Mouse (Mus musculus): ENCODE measurements around the gene Acsf2.

The Acsf2 gene

GRCm38 (mm10) chr11:94598437-94599120 is 3.1 kb downstream of the Acsf2 start:
- DNase-seq (ENCODE audit: low spot score): no peak

GRCm38 (mm10) chr11:94597319-94597718 is 4.4 kb downstream of the Acsf2 start:
- no peak for DNase-seq (ENCODE audit: low spot score)

GRCm38 (mm10) chr11:94596311-94596852 is 5.3 kb downstream of the Acsf2 start:
- no peak for DNase-seq (ENCODE audit: low spot score)

GRCm38 (mm10) chr11:94587511-94587910 is 14.2 kb downstream of the Acsf2 start:
- DNase-seq (ENCODE audit: low spot score): no peak

DNA sequence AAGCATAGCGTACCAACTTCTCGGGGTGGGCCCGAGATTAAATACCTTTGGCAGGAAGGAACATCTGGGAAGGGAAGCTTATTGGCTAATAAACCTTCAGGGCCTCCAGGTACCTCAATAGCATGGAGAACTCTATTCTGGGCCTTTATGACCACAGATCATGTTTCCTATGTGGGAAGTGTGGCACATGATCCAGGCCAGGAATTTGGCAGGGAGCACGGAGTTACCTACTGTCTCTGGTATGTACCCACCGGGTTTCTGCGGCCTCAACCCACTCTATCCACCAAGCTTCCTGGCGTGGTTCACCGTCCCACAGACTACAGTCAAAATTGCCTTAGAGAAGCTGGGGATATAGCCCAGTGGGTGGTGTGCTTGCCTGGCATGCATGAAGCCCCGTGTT is 16.6 kb downstream of the Acsf2 start:
- no peak for DNase-seq (ENCODE audit: low spot score)

GRCm38 (mm10) chr11:94580111-94580740 is 21.4 kb downstream of the Acsf2 start:
- DNase-seq (ENCODE audit: low spot score): no peak

- no peak for DNase-seq (ENCODE audit: low spot score)
These were observed 25.3 kb downstream of the Acsf2 start for GRCm38 (mm10) chr11:94576361-94576760.

DNA sequence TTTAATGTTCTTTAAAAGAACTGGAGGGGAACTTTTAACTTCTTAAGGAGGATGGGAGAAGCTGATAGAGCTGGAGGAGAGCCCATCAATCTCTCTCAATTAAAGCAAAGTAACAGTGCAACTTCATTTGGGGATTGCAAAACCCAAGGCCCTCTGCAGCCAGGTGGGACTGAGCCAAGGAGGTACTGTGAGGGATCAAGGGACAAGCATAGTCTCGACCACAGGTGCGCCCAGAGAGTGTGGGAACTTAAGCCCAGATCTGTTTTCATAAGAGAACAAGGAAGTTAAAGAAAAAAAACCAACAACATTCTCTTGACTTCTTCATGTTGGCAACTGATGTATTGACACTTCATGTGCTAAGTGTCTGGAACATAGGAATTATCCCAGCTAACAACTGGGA is 26.6 kb downstream of the Acsf2 start:
- DNase-seq (ENCODE audit: low spot score): no peak

- no peak for DNase-seq (ENCODE audit: low spot score)
These were observed 27.1 kb downstream of the Acsf2 start for GRCm38 (mm10) chr11:94574560-94574959.

DNA sequence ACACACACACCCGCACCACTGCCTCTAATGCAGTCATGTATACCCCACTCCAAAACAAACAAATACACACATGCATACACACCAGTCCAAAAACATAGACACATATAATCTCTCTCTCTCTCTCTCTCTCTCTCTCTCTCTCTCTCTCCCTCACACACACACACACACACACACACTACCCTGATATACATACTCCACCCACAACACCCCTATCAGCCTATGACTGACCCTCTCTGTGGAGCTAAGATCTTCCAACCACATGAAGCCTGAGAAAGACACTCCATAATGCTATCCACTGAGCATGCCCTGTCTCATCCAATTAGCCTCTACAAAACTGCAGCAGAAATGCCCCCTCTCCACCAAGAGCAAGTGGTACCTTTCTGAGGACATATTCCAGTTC is 29.8 kb downstream of the Acsf2 start:
- no peak for DNase-seq (ENCODE audit: low spot score)

GRCm38 (mm10) chr11:94570612-94571011 is 31.1 kb downstream of the Acsf2 start:
- DNase-seq (ENCODE audit: low spot score): no peak

DNA sequence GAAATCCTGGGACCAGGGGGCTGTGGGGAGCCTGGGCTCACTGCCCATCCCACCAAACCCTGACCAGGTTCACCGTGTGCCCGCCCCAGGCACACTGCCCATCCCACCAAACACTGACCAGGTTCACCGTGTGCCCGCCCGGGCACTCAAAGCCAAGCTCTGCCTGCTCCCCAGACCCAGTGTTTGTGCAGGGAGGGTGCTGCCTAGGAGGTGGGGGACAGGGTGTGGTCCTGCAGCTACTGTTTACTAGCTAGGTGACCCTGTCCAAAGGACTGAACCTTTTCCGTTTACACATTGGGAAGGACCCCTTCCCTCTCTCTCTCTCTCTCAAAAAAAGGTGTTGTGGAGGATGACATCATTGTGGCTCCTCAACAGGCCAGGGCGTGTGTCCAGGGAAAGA is 34.3 kb downstream of the Acsf2 start:
- DNase-seq (ENCODE audit: low spot score): no peak

DNA sequence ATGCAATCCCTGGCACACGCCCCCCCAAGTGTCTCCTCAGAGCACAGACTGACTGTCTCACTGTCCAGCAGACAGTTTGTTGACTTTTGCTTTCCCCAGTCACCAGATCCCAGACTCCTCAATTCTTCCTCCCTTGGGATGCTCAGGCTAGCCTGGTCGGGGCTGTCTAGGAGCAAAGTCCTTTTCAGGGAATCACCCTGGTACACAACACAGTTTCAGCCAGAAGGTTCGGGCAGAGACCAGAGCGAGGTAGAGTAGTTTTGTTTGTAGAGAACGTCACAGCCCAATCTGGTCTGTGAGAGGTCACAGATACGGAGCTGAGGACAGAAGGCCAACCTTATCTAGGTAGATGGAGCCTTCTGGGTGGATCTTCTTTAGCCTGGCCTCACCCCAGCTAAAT is 35.1 kb downstream of the Acsf2 start:
- DNase-seq (ENCODE audit: low spot score): no peak

DNA sequence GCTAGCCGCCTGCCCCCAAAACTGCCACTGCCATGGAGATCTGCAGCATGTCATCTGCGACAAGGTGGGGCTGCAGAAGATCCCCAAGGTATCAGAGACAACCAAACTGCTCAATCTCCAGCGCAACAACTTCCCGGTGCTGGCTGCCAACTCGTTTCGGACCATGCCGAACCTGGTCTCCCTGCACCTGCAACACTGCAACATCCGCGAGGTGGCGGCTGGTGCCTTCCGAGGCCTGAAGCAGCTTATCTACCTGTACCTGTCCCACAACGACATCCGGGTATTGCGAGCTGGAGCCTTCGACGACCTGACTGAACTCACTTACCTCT is 36.6 kb downstream of the Acsf2 start:
- DNase-seq (ENCODE audit: low spot score): no peak

GRCm38 (mm10) chr11:94564437-94565150 is 37.1 kb downstream of the Acsf2 start, which contains the start of gene Chad:
TSS of gene Chad (plus strand) at chr11:94565047.
- peak; percentile 60 for DNase-seq (ENCODE audit: low spot score)

DNA sequence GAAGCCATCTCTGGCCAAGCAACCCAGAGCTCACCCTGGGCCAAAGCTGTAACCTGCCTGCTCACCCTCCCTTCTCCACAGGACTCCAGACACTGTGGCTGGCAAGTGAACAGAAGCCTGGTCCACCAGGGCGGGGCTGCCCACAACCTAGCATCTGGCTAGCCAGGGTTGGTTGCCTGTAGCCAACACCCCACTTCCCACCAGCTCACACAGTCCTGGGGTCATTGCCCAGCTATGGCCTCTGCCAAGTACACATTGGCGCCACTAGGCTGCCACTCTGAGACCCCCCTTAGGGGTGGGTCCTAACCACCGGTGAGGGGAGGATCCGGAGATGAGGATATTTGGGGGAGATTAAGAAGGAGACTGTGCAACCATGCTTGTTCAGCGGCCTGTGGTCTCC is 37.9 kb downstream of the Acsf2 start:
- DNase-seq (ENCODE audit: low spot score): no peak

DNA sequence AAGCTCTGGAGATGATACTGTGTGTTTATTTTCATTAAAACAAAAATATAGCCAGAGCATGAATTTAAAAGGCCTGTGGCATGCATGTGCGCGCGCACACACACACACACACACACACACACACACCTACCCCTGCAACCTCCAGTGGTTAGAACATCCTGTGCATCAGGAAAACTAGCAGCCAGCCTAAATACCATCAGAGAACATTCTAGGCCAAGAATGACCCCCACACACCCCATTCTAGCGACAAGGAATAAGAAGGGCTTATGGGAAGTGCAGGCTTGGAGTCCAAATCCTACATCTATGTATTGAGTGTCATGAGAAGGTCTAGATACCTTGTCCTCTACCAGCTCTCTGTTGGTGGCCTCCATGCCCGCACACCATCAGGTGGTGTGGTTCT is 38.3 kb downstream of the Acsf2 start:
- DNase-seq (ENCODE audit: low spot score): no peak

- no peak for DNase-seq (ENCODE audit: low spot score)
These were observed 43.4 kb downstream of the Acsf2 start for GRCm38 (mm10) chr11:94558226-94558625.

DNA sequence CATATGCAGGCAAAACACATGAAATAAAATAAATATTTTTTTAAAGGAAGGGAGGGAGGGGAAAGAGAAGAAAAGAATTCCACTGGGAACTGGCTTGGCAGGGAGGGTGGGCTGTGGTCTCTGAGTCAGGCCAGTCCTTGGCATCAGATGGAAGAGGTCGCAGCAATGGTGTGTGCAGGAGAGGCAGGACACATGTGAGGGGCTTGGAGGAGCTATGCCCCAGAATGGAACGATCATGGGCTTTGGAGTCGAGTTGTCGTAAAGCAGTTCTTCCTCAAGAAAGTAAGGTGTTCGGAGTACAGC is 51.3 kb downstream of the Acsf2 start:
- no peak for DNase-seq (ENCODE audit: low spot score)

DNA sequence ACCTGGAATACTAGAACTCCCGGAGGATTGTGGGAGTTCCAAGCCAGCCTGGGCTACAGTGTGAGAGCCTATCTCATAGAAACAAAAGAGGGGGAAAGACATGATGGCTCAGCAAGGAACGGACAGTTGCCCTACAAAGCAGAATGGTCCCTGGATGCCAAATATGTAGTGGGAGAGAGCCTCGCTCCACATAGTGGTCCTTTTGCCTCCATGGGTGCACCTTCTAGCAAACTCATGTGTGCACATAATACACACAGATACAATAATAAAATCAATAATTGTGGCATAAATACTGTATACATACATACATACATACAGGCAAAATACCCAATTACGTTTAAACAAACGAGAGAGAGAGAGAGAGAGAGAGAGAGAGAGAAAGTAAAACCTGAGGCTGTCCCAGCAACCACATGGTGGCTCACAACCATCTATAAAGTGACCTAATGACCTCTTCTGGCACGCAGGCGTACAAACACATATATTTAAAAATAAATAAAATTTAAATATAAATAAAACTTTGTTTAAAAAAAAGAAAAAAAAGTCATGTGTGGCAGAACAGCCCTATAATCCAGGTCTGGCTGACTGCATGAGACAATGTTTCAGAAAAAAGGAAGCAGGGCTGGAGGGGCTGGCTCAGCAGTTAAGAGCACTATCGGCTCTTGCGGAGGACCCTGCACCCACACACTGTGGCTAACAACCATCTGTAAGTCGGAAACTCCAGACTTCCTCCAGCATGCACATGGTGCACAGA is 51.8 kb downstream of the Acsf2 start:
- DNase-seq (ENCODE audit: low spot score): no peak

DNA sequence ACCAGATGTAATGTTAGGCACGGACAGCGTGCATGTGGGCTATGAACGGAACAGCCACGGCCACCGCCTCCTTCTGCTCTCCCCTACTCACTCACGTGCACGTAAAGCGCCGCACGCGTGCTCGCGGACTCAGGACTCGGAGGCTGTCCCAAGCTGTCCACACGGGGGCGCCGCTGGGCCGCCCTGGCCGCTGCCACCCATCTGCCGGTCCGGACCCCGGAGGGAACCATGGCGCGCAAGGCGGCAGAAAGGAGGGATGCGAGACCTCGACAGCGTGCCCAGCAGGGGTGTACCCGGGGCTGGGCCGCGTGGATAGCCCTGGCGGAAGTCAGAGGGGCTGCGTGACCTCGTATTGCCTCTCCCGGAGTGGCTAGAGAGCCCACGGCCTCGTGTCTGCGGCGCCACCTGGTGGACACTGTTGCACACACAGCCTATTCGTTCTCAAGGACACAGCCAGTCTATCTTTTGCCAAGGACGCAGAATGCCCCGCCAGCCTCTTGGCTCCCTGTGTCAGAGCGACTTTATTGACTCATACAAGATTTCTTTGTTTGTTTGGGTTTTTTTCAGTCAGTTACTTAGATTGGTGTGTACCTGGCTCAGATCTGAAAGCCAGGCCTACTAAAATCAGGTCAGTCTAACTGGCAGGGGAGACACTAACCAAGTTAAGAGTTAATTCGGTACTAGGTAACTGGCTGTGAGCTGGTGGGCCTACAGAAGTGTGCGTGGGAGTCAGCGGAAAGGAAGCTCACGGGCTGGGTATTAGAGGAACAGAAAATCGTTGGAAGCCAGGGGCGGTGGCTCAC is 52.6 kb downstream of the Acsf2 start, which contains the start of gene Rsad1:
Rsad1 (minus strand) TSS at position 368 of the 803 bp plus-strand sequence.
- DNase-seq (ENCODE audit: low spot score): peak; percentile 95
